Mouse (Mus musculus) CH12.LX (cell line): ENCODE measurements around the gene Olfr279. TPM values are rescaled to one million over a fixed set of nuclear protein-coding genes. Genes with fewer than 3 reads are reported as not detected.

Experiments
- DNase-seq: peaks from one replicate; pipeline ENCODE4 v3.0.0-alpha.2; 2013; ENCODE audit errors: extremely low read depth
- H3K27ac ChIP-seq: 2 replicates; pipeline ENCODE4 v1.5.1; 2012; ENCODE audit warnings: low read depth, mild to moderate bottlenecking, control low read depth, moderate library complexity; ENCODE audit not compliant: insufficient read depth
- H3K27me3 ChIP-seq: replicated peaks from 2 replicates; pipeline ENCODE3; 2012; ENCODE audit warnings: inconsistent platforms
- H3K36me3 ChIP-seq, 2 experiments: replicated peaks in 1 of 2; 2 replicates each; pipeline versions ENCODE3 to v1.6.1; 2012; ENCODE audit warnings: inconsistent platforms in 1 of 2, low read length in 1 of 2, mild to moderate bottlenecking in 1 of 2, mixed read lengths in 1 of 2, moderate library complexity in 1 of 2; ENCODE audit not compliant: control insufficient read depth in 1 of 2, insufficient read depth in 1 of 2
- H3K4me1 ChIP-seq, 2 experiments: 2 replicates each; pipeline ENCODE4 v1.6.1; 2012; ENCODE audit warnings: inconsistent platforms in 1 of 2, moderate library complexity in 1 of 2; ENCODE audit not compliant: insufficient read depth in 2 of 2, control insufficient read depth in 1 of 2
- H3K4me2 ChIP-seq: 2 replicates; pipeline ENCODE4 v1.6.1; 2012; ENCODE audit warnings: low read depth, mild to moderate bottlenecking, control low read depth; ENCODE audit not compliant: poor library complexity, insufficient read depth, severe bottlenecking
- H3K4me3 ChIP-seq, 3 experiments: fragments of 150-350 bp in 1 of 3; sonication (generic) in 1 of 3; replicated peaks in 1 of 3; 2 replicates each; pipeline versions ENCODE3 to v1.5.1; 2011 to 2012; ENCODE audit warnings: low read depth in 2 of 3, low read length in 2 of 3, mild to moderate bottlenecking in 2 of 3, moderate library complexity in 2 of 3, control low read depth in 1 of 3, improper control_type of control experiment in 1 of 3, inconsistent platforms in 1 of 3, mixed read lengths in 1 of 3; ENCODE audit not compliant: poor library complexity in 1 of 3
- H3K79me2 ChIP-seq: replicated peaks from 2 replicates; pipeline ENCODE4 v1.6.1; 2012; ENCODE audit warnings: mild to moderate bottlenecking, moderate library complexity; ENCODE audit not compliant: control insufficient read depth, poor library complexity, insufficient read depth, severe bottlenecking; ENCODE audit errors: extremely low read depth
- H3K9ac ChIP-seq: 2 replicates; pipeline ENCODE4 v1.6.1; 2012; ENCODE audit warnings: low read depth, mild to moderate bottlenecking, control low read depth, moderate library complexity; ENCODE audit not compliant: insufficient read depth
- H3K9me3 ChIP-seq: replicated peaks from 2 replicates; pipeline ENCODE3; 2012; ENCODE audit warnings: low read length, inconsistent platforms, mixed read lengths
- BHLHE40 ChIP-seq: IDR thresholded peaks from 2 replicates; pipeline ENCODE4 v1.6.1; 2011; ENCODE audit warnings: mild to moderate bottlenecking, low read depth, low read length, improper control_type of control experiment
- CHD1 ChIP-seq: IDR thresholded peaks from 2 replicates; pipeline ENCODE4 v1.6.1; 2012; ENCODE audit warnings: low read depth, low read length, improper control_type of control experiment, inconsistent platforms
- CHD2 ChIP-seq: IDR thresholded peaks from 2 replicates; pipeline ENCODE4 v1.6.1; 2011; ENCODE audit warnings: low read length, improper control_type of control experiment
- E2F4 ChIP-seq: IDR thresholded peaks from 2 replicates; pipeline ENCODE4 v1.6.1; 2011; ENCODE audit warnings: low read depth, low read length, improper control_type of control experiment; ENCODE audit not compliant: insufficient replicate concordance
- ELF1 ChIP-seq: IDR thresholded peaks from 2 replicates; pipeline ENCODE4 v1.6.1; 2014; ENCODE audit warnings: low read depth, mild to moderate bottlenecking, inconsistent platforms, low read length, improper control_type of control experiment
- ETS1 ChIP-seq: conservative IDR thresholded peaks from 2 replicates; pipeline ENCODE4 v1.6.1; 2012; ENCODE audit warnings: low read depth, mild to moderate bottlenecking, inconsistent platforms, low read length, improper control_type of control experiment, moderate library complexity
- JUN ChIP-seq: IDR thresholded peaks from 2 replicates; pipeline ENCODE4 v1.6.1; 2011; ENCODE audit warnings: low read depth, mild to moderate bottlenecking, low read length, improper control_type of control experiment, moderate library complexity; ENCODE audit not compliant: insufficient read depth
- KAT2A ChIP-seq: IDR thresholded peaks from 2 replicates; pipeline ENCODE4 v1.6.1; 2012; ENCODE audit warnings: low read length, improper control_type of control experiment, inconsistent platforms; ENCODE audit not compliant: insufficient replicate concordance
- MAFK ChIP-seq: IDR thresholded peaks from 2 replicates; pipeline ENCODE4 v1.6.1; 2011; ENCODE audit warnings: low read length, improper control_type of control experiment; ENCODE audit not compliant: insufficient replicate concordance
- MAX ChIP-seq: IDR thresholded peaks from 2 replicates; pipeline ENCODE4 v1.6.1; 2011; ENCODE audit warnings: low read length, improper control_type of control experiment
- MAZ ChIP-seq: IDR thresholded peaks from 2 replicates; pipeline ENCODE4 v1.6.1; 2012; ENCODE audit warnings: low read depth, mild to moderate bottlenecking, inconsistent platforms, low read length, improper control_type of control experiment, moderate library complexity
- MEF2A ChIP-seq: IDR thresholded peaks from 2 replicates; pipeline ENCODE4 v1.6.1; 2014; ENCODE audit warnings: low read depth, mild to moderate bottlenecking, inconsistent platforms, low read length, improper control_type of control experiment, borderline replicate concordance
- MXI1 ChIP-seq: IDR thresholded peaks from 2 replicates; pipeline ENCODE4 v1.6.1; 2011; ENCODE audit warnings: mild to moderate bottlenecking, low read depth, low read length, improper control_type of control experiment
- PAX5 ChIP-seq: IDR thresholded peaks from 2 replicates; pipeline ENCODE4 v1.6.1; 2012; ENCODE audit warnings: low read length, inconsistent platforms, mixed read lengths
- POLR2AphosphoS2 ChIP-seq: IDR thresholded peaks from 2 replicates; pipeline ENCODE4 v1.6.1; 2011; ENCODE audit warnings: low read depth, low read length, improper control_type of control experiment
- TBP ChIP-seq: conservative IDR thresholded peaks from 2 replicates; pipeline ENCODE4 v1.6.1; 2011; ENCODE audit warnings: low read depth, low read length, improper control_type of control experiment
- TCF12 ChIP-seq: IDR thresholded peaks from 2 replicates; pipeline ENCODE4 v1.6.1; 2014; ENCODE audit warnings: low read depth, mild to moderate bottlenecking, inconsistent platforms, low read length, improper control_type of control experiment
- UBTF ChIP-seq: IDR thresholded peaks from 2 replicates; pipeline ENCODE4 v1.6.1; 2012; ENCODE audit warnings: low read depth, mild to moderate bottlenecking, inconsistent platforms, low read length, improper control_type of control experiment, moderate library complexity
- USF1 ChIP-seq: IDR thresholded peaks from 2 replicates; pipeline ENCODE4 v1.6.1; 2014; ENCODE audit warnings: low read depth, mild to moderate bottlenecking, inconsistent platforms, low read length, improper control_type of control experiment
- USF2 ChIP-seq: conservative IDR thresholded peaks from 2 replicates; pipeline ENCODE4 v1.6.1; 2011; ENCODE audit warnings: low read depth, low read length, improper control_type of control experiment
- dilution Hi-C: fragments of 300-500 bp; cut with MboI; formaldehyde crosslinking; loops from 2 replicates; pipeline ENCODE4 v1.14.3; 2020; ENCODE audit warnings: low sequenced_read_pairs; ENCODE audit not compliant: extremely low pct_unique_long_range_greater_than_20kb, extremely low pct_ligation_motif_present
- in situ Hi-C: fragments of 300-500 bp; cut with MboI; formaldehyde crosslinking; loops from 3 replicates; pipeline ENCODE4 v1.14.3; 2019; ENCODE audit warnings: low sequenced_read_pairs, low pct_ligation_motif_present, low pct_unique_long_range_greater_than_20kb, mixed read lengths
- polyA plus RNA-seq: library from polyadenylated mRNA; unstranded; fragments of >175 nt; gene quantifications from 2 replicates; pipeline ENCODE4 v1.2.1, GENCODE M21; 2012; ENCODE audit warnings: low read depth; ENCODE audit not compliant: insufficient read length
- total RNA-seq, 2 experiments: library from RNA; depleted of rRNA; stranded (reverse); fragments of 300-350 nt in 1 of 2; fragments of >200 nt in 1 of 2; gene quantifications; 2 replicates each; pipeline ENCODE4 v1.2.3; 2012 to 2014

Olfr279 gene
- total and polyA plus RNA-seq, 3 experiments, result not detected

DNA sequence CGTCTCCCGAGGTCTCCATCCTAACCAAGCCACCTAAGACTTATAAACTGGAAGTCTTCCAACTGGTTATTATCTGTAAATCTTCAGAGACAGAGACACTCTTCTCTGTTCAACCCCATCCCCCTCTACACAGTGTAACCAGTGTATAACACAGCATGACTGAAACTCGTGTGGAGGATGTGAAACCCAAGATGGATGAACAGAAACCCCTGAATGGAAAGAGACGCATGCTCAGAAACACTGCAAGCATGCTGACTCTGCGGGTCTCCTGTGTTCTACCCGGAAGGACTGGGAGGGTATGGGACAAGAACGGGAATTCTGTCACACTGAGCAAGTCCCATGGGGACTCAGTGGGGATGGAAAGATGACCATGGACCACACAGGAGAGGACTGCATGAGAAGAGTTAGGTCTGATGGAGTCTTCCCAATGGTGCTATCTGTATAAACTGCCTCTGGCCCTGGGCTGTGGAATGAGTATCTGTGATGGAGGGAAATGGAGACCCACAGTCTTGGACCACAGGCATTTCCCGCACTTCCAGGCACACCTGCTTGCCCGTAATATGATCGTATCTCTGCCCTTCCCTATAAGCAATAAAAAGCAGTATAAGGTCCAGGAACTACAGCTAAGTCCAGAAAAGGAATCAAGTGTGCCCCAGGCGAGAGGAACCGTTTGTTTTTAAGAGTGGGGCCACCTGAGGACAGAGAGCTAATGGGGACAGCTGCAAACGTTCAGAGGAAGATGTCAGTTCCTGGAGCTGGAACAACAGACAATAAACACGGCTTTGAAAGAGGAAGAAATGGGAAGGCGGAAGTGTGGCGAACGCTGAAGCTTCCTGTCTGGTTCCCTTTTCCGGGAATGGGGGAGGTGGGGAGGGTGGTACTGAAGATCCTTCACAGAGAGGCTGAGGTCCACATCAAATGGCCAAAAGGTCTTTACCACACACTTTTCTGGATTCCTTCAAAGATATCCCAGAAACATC lies 8.0 kb upstream of the Olfr279 start (continued):
- TF ChIP-seq MXI1, result peak; percentile 71; the same call in 1 of the 2 replicates
- peak; percentile 91 for TF ChIP-seq ELF1
- TF ChIP-seq PAX5, result no peak
- peak; percentile 98 for TF ChIP-seq BHLHE40
- TF ChIP-seq MAX, result peak; percentile 98
- TF ChIP-seq UBTF, result no peak
- peak; percentile 96 for TF ChIP-seq MAFK
- peak; percentile 91 for TF ChIP-seq MEF2A
- TF ChIP-seq CHD1, result no peak
- peak; percentile 70; the same call in 1 of the 2 replicates for TF ChIP-seq E2F4
- 0 out of 2 replicates have a peak, but pooled peaks have one; percentile 22 for TF ChIP-seq KAT2A
- no peak for TF ChIP-seq USF1

DNA sequence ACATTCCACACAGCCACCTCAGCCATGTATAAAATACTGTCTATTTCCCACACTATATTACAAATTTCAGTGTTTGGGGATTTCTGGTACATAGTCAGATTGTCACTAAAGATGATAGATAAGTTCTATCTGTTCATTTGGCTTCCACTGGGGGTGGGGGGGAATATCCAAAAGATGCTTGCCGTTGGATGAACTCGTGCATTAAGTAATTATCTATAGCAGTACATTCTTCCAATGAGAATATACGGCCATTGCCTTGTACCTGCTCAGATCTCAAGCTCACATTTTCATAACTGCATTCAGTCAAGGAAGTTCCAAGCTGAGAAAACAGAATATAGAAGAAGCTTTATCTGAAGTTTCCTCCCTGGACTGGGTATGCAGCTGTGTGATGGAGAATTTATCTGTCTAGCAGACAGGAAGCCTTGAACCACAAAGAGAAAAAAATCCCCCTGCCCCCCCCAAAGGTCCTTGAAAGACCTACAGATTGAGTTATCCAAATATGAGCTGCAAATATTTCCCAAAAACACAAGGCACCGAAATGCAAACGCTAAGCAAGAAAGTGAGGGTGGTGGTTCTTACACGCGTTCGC lies 5.7 kb upstream of the Olfr279 start:
- Histone ChIP-seq H3K27ac (no peak overlapping the region), H3K4me1 (peaks cover 16 to 37% of the 10 kb centered on the region in 2 experiments), H3K4me3 (no peak overlapping the region), H3K27me3 (no peaks in the 10 kb centered on the region), H3K9ac (no peak overlapping the region), H3K36me3 (no peaks in the 10 kb centered on the region), H3K4me2 (no peak overlapping the region), H3K9me3 (peaks cover 5% of the 10 kb centered on the region), H3K79me2 (no peaks in the 10 kb centered on the region)
- TF ChIP-seq CHD1, result no peak
- TF ChIP-seq MAZ, result no peak
- TF ChIP-seq KAT2A, result no peak
- no peak for TF ChIP-seq ETS1
- TF ChIP-seq E2F4, result no peak
- TF ChIP-seq MAX, result no peak
- TF ChIP-seq POLR2AphosphoS2, result no peak
- no peak for TF ChIP-seq TBP
- TF ChIP-seq USF2, result no peak
- no peak for TF ChIP-seq JUN
- TF ChIP-seq TCF12, result no peak
- TF ChIP-seq UBTF, result no peak
- no peak for TF ChIP-seq CHD2
- in situ Hi-C loops (no loop called here), dilution Hi-C loops (no loop called here)
- no peak for DNase-seq
